Mouse (Mus musculus) gastrocnemius, adult 18-20 months (tissue): ENCODE data around the gene Csrnp1. TPM values are rescaled to one million over a fixed set of nuclear protein-coding genes. Genes with fewer than 3 reads are reported as not detected.

Experiments used
- DNase-seq: peaks from one replicate; pipeline ENCODE4 v3.0.0; 2021; ENCODE audit warnings: low spot score
- total RNA-seq, 2 experiments: library from RNA; stranded (reverse); gene quantifications; 2 replicates each; pipeline ENCODE4 v1.2.3; 2021

Gene Csrnp1
- total RNA-seq, 2 experiments from 2014 or later = 11.4 to 27.0 TPM

DNA sequence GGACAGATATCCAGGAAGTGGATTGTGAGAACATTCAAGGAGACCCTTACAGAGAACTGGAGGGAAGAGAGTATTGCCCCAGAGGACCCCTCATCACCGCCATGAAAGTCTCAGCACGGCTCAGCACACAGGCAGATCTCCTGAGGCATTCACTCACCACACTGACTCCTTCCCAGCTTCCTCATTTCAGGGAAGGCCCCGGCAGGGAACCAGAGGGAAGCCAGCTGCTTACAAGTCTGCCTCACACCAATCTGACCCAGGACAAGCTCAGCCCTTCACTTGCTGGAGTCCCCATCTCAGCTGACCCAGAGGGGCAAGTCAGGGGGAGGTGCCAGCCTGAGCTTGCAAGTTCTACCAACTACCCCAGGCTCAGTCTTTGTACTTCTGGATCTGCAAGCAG is 35.7 kb downstream of the Csrnp1 start:
- no peak for DNase-seq

DNA sequence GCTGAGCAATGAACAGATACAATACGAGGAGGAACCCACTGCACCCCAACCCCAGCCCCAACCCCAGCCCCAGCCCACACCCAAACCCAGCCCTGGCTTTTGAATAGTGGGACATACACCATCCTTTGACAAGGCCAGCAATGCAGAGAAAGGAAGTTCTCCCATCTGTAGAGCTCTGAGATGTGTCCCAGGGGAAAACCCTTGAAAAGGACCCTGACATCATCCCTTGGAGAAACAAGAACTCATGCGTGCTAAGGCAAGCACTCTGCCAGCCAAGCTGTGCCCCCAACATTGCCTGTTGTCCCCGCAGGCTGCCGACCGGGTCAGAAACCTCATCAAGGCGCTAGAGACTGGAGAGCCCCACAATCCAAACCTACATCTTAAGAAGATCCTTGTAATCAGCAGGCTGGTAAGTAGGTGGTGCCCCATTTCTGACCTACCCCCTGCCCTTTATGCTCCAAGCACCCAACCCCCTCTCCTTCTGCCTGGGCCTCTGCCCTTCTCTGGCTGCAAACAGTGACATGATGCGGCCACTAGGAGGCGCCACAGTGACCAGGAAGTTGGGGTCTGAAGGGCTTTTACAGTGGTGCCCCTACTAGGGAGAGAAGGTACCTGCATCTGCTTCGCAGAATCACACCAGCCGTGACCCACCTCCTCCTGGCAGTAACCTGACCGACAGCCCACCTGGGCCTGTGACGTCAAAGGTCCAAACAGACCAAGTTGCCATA is 39.1 kb downstream of the Csrnp1 start:
- no peak for DNase-seq

DNA sequence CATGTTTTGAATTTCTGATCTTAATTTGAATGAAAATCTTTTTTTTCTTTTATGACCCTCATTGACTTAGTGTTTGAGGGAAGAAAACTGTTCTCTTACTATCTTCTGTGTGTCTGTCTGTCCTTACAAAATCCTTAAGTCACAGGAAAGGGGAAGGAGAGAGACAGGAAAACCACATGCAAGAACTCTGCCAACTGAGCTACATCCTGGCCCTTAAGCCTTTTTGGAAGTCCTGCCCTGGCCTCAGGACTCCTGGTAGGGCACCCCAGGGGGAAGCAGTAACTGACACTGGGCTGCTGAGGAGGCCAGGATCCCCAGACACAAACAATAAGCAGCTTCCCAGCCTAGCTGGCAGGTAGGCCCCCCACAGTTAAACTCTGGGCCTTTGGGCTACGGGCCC is 41.1 kb downstream of the Csrnp1 start:
- no peak for DNase-seq

DNA sequence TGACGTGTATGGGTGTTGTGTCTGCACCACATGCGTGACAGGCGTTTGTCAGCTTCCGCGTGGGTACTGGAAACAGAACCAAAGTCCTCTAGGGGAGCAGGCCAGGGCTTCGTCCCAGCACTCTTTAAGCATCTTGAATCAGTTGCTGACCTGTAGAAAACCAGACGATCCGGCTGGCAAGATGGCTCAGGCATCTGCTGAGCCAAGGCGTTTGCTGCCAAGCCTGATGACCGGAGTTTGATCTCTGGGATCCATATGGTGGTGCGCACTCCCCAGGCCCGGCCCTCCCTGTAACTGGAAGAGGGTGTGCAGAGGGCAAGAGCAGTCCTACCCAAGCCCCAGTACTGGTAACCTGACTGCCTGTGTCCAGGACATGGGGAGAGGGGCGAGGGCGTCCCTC is 42.6 kb downstream of the Csrnp1 start:
- no peak for DNase-seq

DNA sequence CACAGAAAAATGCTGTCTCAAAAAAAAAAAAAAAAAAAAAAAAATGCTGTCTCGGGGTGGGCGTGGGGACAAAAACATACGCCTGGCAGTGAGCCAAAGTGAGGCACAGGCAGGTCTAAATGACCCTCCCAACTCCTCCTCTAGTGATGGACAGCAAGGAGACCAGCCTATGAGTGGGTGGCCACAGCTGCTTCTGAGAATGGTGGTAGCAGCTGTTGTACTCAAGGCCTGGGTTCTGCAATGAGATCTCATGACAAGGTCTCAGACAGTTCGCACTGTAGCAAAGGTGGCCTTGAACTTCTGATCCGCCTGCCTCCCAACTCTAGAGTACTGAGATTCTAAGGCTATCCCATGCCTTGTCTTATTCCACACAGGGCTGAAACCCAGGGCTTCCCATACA is 43.1 kb downstream of the Csrnp1 start:
- no peak for DNase-seq

DNA sequence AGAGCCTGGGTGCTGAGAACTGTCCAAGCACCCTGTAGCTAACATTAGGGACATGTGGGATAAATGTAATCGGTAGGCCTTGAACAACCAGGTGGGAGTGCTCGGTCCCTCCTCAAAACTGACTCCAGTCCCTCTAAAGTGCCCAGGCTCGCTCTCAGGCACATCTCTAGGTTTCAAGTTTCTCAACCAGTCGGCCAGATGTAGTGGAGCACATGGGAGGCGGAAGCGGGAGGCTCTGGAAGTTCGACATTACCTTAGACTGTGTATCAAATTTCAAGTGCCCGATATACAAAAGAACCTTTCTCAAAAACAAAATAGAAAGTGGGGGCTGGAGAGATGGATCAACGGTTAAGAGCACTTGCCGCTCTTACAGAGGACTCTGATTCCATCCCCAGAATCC is 44.8 kb downstream of the Csrnp1 start:
- no peak for DNase-seq

DNA sequence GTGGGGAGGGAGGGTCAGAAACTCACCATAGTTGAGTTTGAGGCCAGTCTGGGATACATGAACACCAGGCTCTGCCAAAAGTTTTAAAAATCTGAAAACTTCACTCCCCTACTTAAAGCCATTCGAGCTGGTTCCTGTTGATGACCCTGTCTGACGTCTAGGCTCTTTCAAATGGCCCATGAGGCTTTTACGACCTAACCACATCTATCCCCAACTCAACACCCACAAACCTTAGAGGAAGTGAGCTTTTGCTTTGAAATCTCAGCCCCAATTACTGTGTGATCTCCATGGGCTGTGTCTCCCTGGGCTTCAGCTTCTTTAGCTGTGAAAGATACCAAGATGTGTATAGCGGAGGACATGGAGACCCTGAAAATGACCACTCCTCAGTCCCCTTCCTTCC is 46.0 kb downstream of the Csrnp1 start:
- DNase-seq = no peak

DNA sequence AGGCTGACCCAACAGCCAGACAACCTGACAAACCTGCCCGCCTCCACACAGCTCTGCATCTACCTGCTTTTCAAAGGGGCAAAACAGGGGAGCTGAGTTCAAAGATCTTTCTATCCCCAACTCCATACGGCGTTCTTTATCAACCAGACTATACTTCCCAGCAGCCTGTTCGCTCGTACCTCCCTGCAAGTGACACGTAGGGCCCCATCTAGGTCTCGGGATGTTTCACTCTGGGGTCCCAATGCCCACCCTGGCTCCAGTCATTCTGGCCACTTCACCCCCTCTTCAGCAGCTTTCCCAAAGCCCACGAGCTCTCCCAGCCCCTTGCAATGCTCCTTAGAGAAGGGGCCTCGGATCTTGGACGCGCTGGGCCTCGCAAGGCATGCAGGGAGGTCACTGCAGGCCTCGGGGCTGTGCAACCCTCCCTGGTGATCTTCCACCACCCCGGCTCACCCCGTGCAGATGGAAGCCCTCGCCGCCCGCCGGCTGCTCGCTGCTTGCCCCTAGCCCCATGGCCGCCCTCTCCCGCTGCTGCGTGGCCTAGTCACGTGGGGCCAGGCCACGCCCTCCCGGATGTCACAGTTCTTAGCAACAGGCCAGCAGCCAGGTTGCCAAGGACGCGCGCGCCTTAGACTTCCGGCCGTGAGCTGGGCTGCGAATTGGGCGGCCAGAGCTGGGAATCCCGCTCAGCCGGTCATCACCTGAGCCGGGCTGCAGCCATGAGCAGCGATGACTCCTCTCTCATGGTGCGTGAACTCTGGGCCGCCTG is 47.3 kb downstream of the Csrnp1 start, which contains the start of the genes Gorasp1 and Ttc21a:
TSS of gene Gorasp1 (minus strand) at position 561 of the 769 bp plus-strand sequence.
TSS of gene Ttc21a (plus strand) at position 602 of the 769 bp plus-strand sequence.
- DNase-seq = peak; percentile 95

DNA sequence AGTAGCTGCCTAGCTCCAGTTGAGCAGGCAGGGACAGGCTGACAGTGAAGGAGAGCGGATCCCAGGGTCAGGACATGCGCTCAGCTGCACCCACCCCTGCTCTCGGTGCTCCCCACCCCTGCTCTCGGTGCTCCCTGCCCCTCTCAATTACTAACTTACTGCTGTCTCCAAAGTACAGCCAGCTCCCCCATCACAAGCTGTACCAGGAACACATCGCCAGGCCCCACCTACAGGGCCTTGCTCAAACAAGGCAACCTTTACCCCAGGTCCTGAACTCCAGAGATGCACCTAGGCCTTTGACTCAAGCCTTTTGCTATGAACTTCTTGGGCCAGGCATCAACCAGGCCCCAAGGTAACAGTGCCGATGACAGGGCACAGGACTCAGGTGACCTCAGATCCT is 50.8 kb downstream of the Csrnp1 start:
- no peak for DNase-seq

DNA sequence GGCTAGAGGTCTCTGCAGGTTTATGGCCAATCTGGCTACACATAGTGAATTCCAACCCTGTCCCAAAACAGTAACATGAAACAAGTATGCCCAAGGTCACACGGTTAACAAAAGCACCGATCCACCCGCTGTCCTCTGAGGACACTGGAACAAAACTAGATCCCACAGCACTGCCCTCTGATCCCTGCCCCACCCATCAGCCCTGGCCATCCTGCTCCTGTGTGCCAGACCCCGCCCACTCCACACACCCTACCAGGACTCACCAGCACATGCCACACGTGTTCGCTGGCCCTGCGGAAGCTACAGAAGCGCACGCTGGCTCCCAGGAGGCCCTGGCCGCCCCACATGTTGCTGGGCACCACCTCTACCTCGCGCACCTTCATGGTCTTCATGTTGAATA is 52.1 kb downstream of the Csrnp1 start:
- no peak for DNase-seq

DNA sequence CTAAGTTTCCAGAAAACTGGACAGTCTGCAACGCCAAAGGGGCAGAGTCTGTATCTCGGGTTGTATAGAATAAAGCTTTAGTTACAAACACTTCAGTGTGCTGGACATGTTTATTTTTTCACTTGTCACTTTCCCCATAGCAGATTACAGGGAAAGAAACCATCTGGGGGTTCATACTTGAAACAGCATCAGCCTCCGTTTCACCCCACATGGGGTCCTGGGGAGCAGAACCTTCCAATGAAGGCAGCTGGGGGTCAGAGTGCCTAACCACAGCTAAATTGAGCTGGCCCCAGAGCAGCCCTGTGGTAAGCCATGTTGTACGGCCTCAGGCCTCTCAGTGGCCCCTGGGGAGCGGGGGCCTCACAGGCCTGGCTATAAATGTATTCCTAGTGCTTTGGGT is 58.0 kb downstream of the Csrnp1 start:
- no peak for DNase-seq

DNA sequence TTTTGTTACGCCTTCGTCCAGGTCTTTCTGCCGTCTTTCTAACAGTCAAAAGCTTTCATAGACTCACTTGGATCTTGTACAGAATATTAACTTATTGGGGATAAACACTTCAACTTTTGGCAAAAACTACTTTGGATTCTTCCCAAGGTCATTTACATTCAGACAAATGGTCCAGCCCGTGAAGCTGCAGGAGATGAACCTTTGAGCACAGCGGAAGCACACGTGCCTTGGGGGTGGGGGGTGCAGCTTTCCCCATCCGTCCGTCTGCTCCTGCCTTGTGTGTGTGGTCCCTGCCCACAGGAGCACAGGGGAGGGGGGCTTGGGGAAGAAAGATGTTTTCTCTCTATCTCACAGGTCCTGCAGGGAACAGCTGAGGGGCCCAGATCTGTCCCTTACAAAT is 58.7 kb downstream of the Csrnp1 start:
- no peak for DNase-seq

DNA sequence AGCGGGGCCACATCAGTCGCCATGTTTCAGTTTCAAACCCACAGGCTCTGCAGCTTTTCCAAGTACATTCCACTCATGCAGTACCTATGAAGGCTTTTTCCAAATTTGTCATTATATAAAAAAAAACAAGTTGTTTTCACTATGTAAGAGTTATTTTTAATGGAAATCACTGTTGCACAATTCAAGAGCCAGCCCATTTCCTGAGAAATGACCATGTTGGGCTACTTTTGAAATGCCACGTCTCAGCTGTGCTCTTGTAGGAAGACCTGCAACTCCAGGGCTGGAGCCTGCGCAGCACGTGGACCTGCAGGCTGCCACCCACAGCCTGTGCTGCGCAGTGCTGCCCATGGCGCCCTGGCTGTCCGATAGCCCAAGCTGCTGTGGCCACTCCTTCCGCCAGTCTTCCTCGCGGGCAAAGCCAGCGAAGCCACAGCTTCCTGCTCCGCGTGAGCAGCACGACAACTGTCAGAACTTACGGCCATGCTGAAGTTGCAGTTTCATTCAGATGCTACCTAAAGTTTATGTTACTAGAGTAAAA is 59.3 kb downstream of the Csrnp1 start:
- DNase-seq = no peak

DNA sequence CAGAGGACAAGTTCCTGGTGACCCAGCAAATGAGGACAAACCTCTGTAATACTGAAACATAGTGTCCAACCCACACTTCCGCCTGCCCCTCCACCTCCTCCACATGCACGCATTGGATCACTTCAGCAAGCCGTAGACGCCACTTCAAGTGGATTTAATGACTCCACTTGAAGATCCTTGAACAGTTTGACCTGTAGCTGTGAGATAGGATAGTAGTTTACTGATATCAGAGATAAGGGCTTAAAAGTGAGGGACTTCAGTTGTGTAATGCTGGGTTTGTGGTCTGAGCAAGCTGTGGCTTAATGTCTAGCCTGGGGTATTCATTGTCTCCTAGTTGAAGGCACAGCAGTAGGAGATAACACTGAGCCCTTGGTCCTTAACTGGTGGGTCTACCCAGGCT is 61.0 kb downstream of the Csrnp1 start:
- DNase-seq = no peak

Other genes starting within 250 kb of the Csrnp1 start
- gene Scn11a, start 159.2 kb downstream of the Csrnp1 start, total RNA-seq = not detected
- 10 to 100 TPM; 10.4 to 11.1 TPM for gene Wdr48, start 89.8 kb downstream of the Csrnp1 start, total RNA-seq
- 10 to 100 TPM; 21.0 to 21.6 TPM for gene Gorasp1, start 47.1 kb downstream of the Csrnp1 start, total RNA-seq
- gene Ttc21a, start 47.1 kb downstream of the Csrnp1 start, total RNA-seq = not detected
- gene Xirp1, start 38.9 kb upstream of the Csrnp1 start, total RNA-seq = 100 to 1,000 TPM in 1 of 2 experiments, 10 to 100 TPM in 1; 81.3 to 590 TPM
- under 1 TPM in 1 of 2 experiments, not detected in 1; 0.21 TPM for gene Cx3cr1, start 85.2 kb upstream of the Csrnp1 start, total RNA-seq
- not detected for gene Ccr8, start 107.5 kb upstream of the Csrnp1 start, total RNA-seq
- gene Slc25a38, start 125.7 kb upstream of the Csrnp1 start, total RNA-seq = 10 to 100 TPM; 11.6 to 11.7 TPM
- 100 to 1,000 TPM; 401 to 460 TPM for gene Rpsa, start 143.0 kb upstream of the Csrnp1 start, total RNA-seq
- gene Mobp, start 165.0 kb upstream of the Csrnp1 start, total RNA-seq = not detected